Comparison of ENCODE assay signal across 14 mouse cellular contexts in the genomic region with DNA sequence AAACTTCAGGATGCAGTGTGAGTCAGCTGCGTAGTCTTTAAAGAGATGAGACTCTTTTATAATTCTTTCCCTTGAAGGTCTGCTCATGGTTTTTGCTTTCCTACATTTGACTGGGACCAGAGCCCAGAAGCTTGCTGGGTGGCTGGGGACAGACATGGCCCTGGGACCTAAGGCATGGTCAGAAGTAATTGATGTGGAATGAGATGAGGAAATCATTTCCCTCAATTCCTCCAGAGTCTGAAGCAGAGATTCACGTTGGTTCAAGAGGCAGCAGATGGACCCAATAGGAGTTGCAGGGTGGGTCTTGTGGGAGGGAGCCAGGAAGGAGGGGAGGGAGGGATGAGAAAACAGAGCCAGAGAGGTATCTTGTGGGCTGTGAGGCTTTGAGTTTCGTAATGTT.
DNase-seq lines count a peak whose midpoint lies in the region; ATAC-seq and TF ChIP-seq lines count a peak whose summit lies in the region.
"Had no signal": no experiment of that assay in that cellular context is flagged by ENCODE, and none has a peak within 500 bp of the region (broad histone marks: within the 10 kb centered on the region; RNA-seq: fewer than 3 reads in every experiment).

No protein-coding gene starts in this region.

- no peak overlapping the region for H3K4me2 ChIP-seq in heart, embryonic 11.5 days
- H3K4me2 ChIP-seq in limb, embryonic 14.5 days (replicated peaks; ENCODE audit: low read depth, low read length, severe bottlenecking), result no peak overlapping the region
- H3K4me2 ChIP-seq: liver, embryonic 11.5 days; neural tube, embryonic 13.5 days had no signal

- no peak overlapping the region for H3K9ac ChIP-seq in heart, embryonic 11.5 days (ENCODE audit: low read depth, low read length)
- H3K9ac ChIP-seq in limb, embryonic 14.5 days (ENCODE audit: low read depth, low read length, severe bottlenecking), result no peak overlapping the region
- H3K9ac ChIP-seq: neural tube, embryonic 13.5 days had no signal

- ATAC-seq in heart, embryonic 11.5 days (replicated peaks; ENCODE audit: insufficient number of reproducible peaks, low FRiP score, low TSS enrichment), result no peak
- peak; percentile 37; the same call in 1 of the 2 replicates for ATAC-seq in limb, embryonic 14.5 days (ENCODE audit: low FRiP score, low read depth)

- peak; percentile 61 for DNase-seq in cerebellum, adult 11-12 months
- no peak for DNase-seq in cerebellum, adult 8-10 months
- peak; percentile 35 for DNase-seq in heart, embryonic 10.5 days (ENCODE audit: low spot score)
- DNase-seq in lung, postnatal 10 days, result peak; percentile 12
- no peak for DNase-seq in lung, postnatal 4 days
- DNase-seq in limb, embryonic 14.5 days (ENCODE audit: low spot score), result peak; percentile 10
- no peak for DNase-seq in kidney, adult 8-10 months
- DNase-seq: kidney, adult 18-20 months; lung, postnatal 14 days; thymus, adult 18-20 months had no signal

- peak overlapping the region; percentile 17; the same call in 1 of the 2 replicates for H3K27ac ChIP-seq in heart, embryonic 10.5 days
- H3K27ac ChIP-seq in heart, embryonic 11.5 days (ENCODE audit: low read depth, low read length), result no peak overlapping the region
- peak overlapping the region; percentile 39 for H3K27ac ChIP-seq in limb, embryonic 14.5 days (replicated peaks; ENCODE audit: low read depth, low read length)
- H3K27ac ChIP-seq: neural tube, embryonic 13.5 days had no signal

- H3K36me3 ChIP-seq in heart, embryonic 10.5 days, result no peaks in the 10 kb centered on the region
- no peaks in the 10 kb centered on the region for H3K36me3 ChIP-seq in heart, embryonic 11.5 days (ENCODE audit: control insufficient read depth, insufficient read depth, low read length)
- no peaks in the 10 kb centered on the region for H3K36me3 ChIP-seq in limb, embryonic 14.5 days (ENCODE audit: control insufficient read depth, insufficient read depth, low read length)
- H3K36me3 ChIP-seq: neural tube, embryonic 13.5 days had no signal

- peaks cover 18% of the 10 kb centered on the region for H3K4me1 ChIP-seq in heart, embryonic 10.5 days
- H3K4me1 ChIP-seq in heart, embryonic 11.5 days (ENCODE audit: control insufficient read depth, insufficient read depth, low read length), result no peaks in the 10 kb centered on the region
- peaks cover 13% of the 10 kb centered on the region; the same call in 1 of the 2 replicates for H3K4me1 ChIP-seq in limb, embryonic 14.5 days (ENCODE audit: control insufficient read depth, insufficient read depth, low read length)

- 68% methylated on average over 3 of the region's 3 CpGs for WGBS in heart, embryonic 10.5 days
- WGBS in heart, embryonic 11.5 days (ENCODE audit: insufficient replicate concordance), result 72% methylated on average over 3 of the region's 3 CpGs
- WGBS in limb, embryonic 14.5 days, result 52% methylated on average over 3 of the region's 3 CpGs

- TF ChIP-seq POLR2A in limb, embryonic 14.5 days (IDR thresholded peaks at IDR 0.05; ENCODE audit: borderline replicate concordance, extremely low read depth, insufficient read depth, insufficient read length), result no peak

- H3K4me3 ChIP-seq in heart, embryonic 10.5 days, result no peak overlapping the region
- no peak overlapping the region for H3K4me3 ChIP-seq in heart, embryonic 11.5 days (ENCODE audit: low read depth, low read length)
- H3K4me3 ChIP-seq in limb, embryonic 14.5 days (replicated peaks; ENCODE audit: low read length), result no peak overlapping the region
- H3K4me3 ChIP-seq: left cerebral cortex, adult 2 months; neural tube, embryonic 13.5 days had no signal

- peaks cover 12% of the 10 kb centered on the region for H3K27me3 ChIP-seq in heart, embryonic 10.5 days (ENCODE audit: insufficient read depth, poor library complexity, severe bottlenecking)
- H3K27me3 ChIP-seq in heart, embryonic 11.5 days (ENCODE audit: control insufficient read depth, insufficient read depth, low read length), result no peaks in the 10 kb centered on the region
- H3K27me3 ChIP-seq in limb, embryonic 14.5 days (ENCODE audit: control insufficient read depth, insufficient read depth, low read length), result no peaks in the 10 kb centered on the region
- H3K27me3 ChIP-seq: neural tube, embryonic 13.5 days had no signal

- no peaks in the 10 kb centered on the region for H3K9me3 ChIP-seq in heart, embryonic 10.5 days
- no peaks in the 10 kb centered on the region for H3K9me3 ChIP-seq in heart, embryonic 11.5 days (replicated peaks; ENCODE audit: control insufficient read depth, low read length)
- no peaks in the 10 kb centered on the region for H3K9me3 ChIP-seq in limb, embryonic 14.5 days (ENCODE audit: control insufficient read depth, low read length)
- H3K9me3 ChIP-seq: neural tube, embryonic 13.5 days had no signal

Comparison
In these comparisons a context has a peak if more than half of its experiments do, and no peak if none do; other contexts are left out.
1. DNase-seq: peak in cerebellum, adult 11-12 months (single experiment), heart, embryonic 10.5 days (single experiment), lung, postnatal 10 days (single experiment) and limb, embryonic 14.5 days (single experiment); none in cerebellum, adult 8-10 months (single experiment), lung, postnatal 4 days (0 of 2) and kidney, adult 8-10 months (0 of 2).